Mouse (Mus musculus): ENCODE measurements around the gene Apopt1.

GRCm38 (mm10) chr12:111743981-111744423 lies 30.9 kb downstream of the Apopt1 start:
- no peak for TF ChIP-seq CTCF (IDR thresholded peaks at IDR 0.05; ENCODE audit: low read depth)
- TF ChIP-seq EP300 (IDR thresholded peaks at IDR 0.05; ENCODE audit: low read depth), result no peak
